In the genomic region with DNA sequence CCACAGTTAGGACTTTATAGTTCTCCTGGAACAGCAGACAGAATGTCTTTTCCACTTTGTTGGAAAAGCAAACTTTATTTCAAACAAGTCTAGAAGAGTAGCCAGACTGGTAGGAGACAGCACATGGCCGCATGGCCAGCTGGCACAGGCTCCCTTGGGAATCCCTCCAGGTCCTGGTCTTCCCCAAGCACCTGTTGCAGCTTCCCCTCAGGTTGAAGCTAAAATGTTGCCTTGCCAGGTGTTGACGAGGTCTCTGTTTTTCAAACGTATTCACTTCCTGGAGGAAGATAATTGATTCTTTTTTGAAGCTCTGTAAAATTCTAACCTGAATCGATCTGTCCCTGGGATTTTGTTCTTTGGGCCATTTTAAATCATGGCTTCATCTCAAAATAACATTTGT, we compare ENCODE assay signal across 10 mouse cellular contexts.
A peak's percentile ranks its signal among the peaks of the same experiment; 100 is the strongest.
DNase-seq lines count a peak whose midpoint lies in the region.
"Had no signal": no experiment of that assay in that cellular context is flagged by ENCODE, and none has a peak within 500 bp of the region (broad histone marks: within the 10 kb centered on the region; RNA-seq: fewer than 3 reads in every experiment).

No protein-coding gene starts in this region.

- peak; percentile 8 for DNase-seq in adrenal gland, adult 2 months
- no peak for DNase-seq in adrenal gland, adult 8-10 months
- peak; percentile 48 for DNase-seq in cerebellum, postnatal 14 days
- no peak for DNase-seq in cerebellum, adult 9-11 months
- DNase-seq in cerebellum, postnatal 36 days: peak; percentile 2 to 6
- no peak for DNase-seq in cerebellum, adult 9-10 months
- DNase-seq: adrenal gland, postnatal 14 days; B cell, adult 2 months; cerebellum, adult 11-12 months; forebrain, postnatal 0 days had no signal

Comparison
In these comparisons a context has a peak if more than half of its experiments do, and no peak if none do; other contexts are left out.
1. DNase-seq: peak in adrenal gland, adult 2 months (single experiment), cerebellum, postnatal 14 days (2 of 2) and cerebellum, postnatal 36 days (2 of 2); none in adrenal gland, adult 8-10 months (single experiment), cerebellum, adult 9-11 months (single experiment) and cerebellum, adult 9-10 months (single experiment).